Mouse (Mus musculus) myocyte (in vitro differentiated cells): ENCODE results near the gene Unc93b1. TPM values are rescaled to one million over a fixed set of nuclear protein-coding genes. Genes with fewer than 3 reads are reported as not detected.
"Not testable (repeated sequence)": the region's sequence is repeated elsewhere in the genome, so short reads cannot be mapped to it uniquely, and the experiment has no call there.

Experiments used
- H3K27me3 ChIP-seq: one replicate; pipeline ENCODE4 v1.6.1; 2011; ENCODE audit not compliant: control insufficient read depth, insufficient read depth, insufficient read length
- H3K36me3 ChIP-seq: one replicate; pipeline ENCODE4 v1.6.1; 2011; ENCODE audit not compliant: control insufficient read depth, insufficient read depth
- H3K4me2 ChIP-seq: one replicate; pipeline ENCODE4 v1.6.1; 2011; ENCODE audit warnings: low read depth, control low read depth
- H3K4me3 ChIP-seq: one replicate; pipeline ENCODE4 v1.5.1; 2011; ENCODE audit warnings: mild to moderate bottlenecking, control low read depth, moderate library complexity
- H3K79me2 ChIP-seq: one replicate; pipeline ENCODE4 v1.6.1; 2011; ENCODE audit not compliant: control insufficient read depth, insufficient read depth
- H3ac ChIP-seq: one replicate; pipeline ENCODE4 v1.6.1; 2011; ENCODE audit not compliant: control insufficient read depth, insufficient read length
- CEBPB ChIP-seq: IDR thresholded peaks from 2 replicates; pipeline ENCODE4 v1.6.1; 2011; ENCODE audit warnings: mild to moderate bottlenecking, moderate library complexity; ENCODE audit not compliant: poor library complexity, insufficient read depth, severe bottlenecking
- E2F4 ChIP-seq: IDR thresholded peaks from one replicate; pipeline ENCODE4 v1.6.1; 2011; ENCODE audit warnings: mild to moderate bottlenecking, control low read depth, moderate library complexity; ENCODE audit not compliant: insufficient read depth
- MAX ChIP-seq: IDR thresholded peaks from one replicate; pipeline ENCODE4 v1.6.1; 2011; ENCODE audit warnings: low read depth, mild to moderate bottlenecking, control low read depth
- MYOD1 ChIP-seq, 3 experiments: IDR thresholded peaks; one replicate each; pipeline ENCODE4 v1.6.1; 2011; ENCODE audit warnings: control low read depth in 2 of 3, low read depth in 2 of 3, mild to moderate bottlenecking in 2 of 3, moderate library complexity in 1 of 3; ENCODE audit not compliant: insufficient read length in 2 of 3, control insufficient read depth in 1 of 3
- MYOG ChIP-seq, 3 experiments: IDR thresholded peaks; one replicate each; pipeline ENCODE4 v1.6.1; 2011; ENCODE audit warnings: control low read depth in 2 of 3, low read depth in 2 of 3, mild to moderate bottlenecking in 2 of 3; ENCODE audit not compliant: insufficient read length in 2 of 3, control insufficient read depth in 1 of 3, insufficient read depth in 1 of 3
- POLR2A ChIP-seq: IDR thresholded peaks from one replicate; pipeline ENCODE4 v1.6.1; 2011; ENCODE audit warnings: low read depth, mild to moderate bottlenecking, control low read depth, moderate library complexity; ENCODE audit not compliant: insufficient read length
- POLR2AphosphoS2 ChIP-seq: IDR thresholded peaks from one replicate; pipeline ENCODE4 v1.6.1; 2011; ENCODE audit warnings: low read depth, control low read depth; ENCODE audit not compliant: insufficient read length
- REST ChIP-seq: IDR thresholded peaks from one replicate; pipeline ENCODE4 v1.6.1; 2011; ENCODE audit warnings: mild to moderate bottlenecking, control low read depth, moderate library complexity; ENCODE audit not compliant: insufficient read depth, insufficient read length
- SRF ChIP-seq: IDR thresholded peaks from one replicate; pipeline ENCODE4 v1.6.1; 2011; ENCODE audit warnings: low read depth; ENCODE audit not compliant: control insufficient read depth, insufficient read length
- TCF12 ChIP-seq: IDR thresholded peaks from one replicate; pipeline ENCODE4 v1.6.1; 2011; ENCODE audit warnings: mild to moderate bottlenecking, control low read depth; ENCODE audit not compliant: poor library complexity, insufficient read depth, severe bottlenecking
- TCF3 ChIP-seq: IDR thresholded peaks from one replicate; pipeline ENCODE4 v1.6.1; 2011; ENCODE audit warnings: low read depth, control low read depth; ENCODE audit not compliant: insufficient read length
- USF1 ChIP-seq: IDR thresholded peaks from one replicate; pipeline ENCODE4 v1.6.1; 2011; ENCODE audit warnings: low read depth, mild to moderate bottlenecking, control low read depth, moderate library complexity
- polyA plus RNA-seq: library from polyadenylated mRNA; unstranded; fragments of >200 nt; fragmentation: generic; extraction: Trizol; gene quantifications from one replicate; pipeline ENCODE4 v1.2.1, GENCODE M21; 2012; ENCODE audit warnings: missing spikeins

The Unc93b1 gene
- polyA plus RNA-seq, 1 experiment = 4.0 TPM

GRCm38 (mm10) chr19:3960211-3960610 is 25.2 kb downstream of the Unc93b1 start:
- H3ac ChIP-seq = no peak overlapping the region
- H3K4me3 ChIP-seq = no peak overlapping the region
- H3K4me2 ChIP-seq = no peak overlapping the region
- TF ChIP-seq REST (no peak), CEBPB (no peak), MAX (no peak), POLR2A (no peak), POLR2AphosphoS2 (no peak), TCF3 (no peak), E2F4 (no peak), USF1 (no peak), MYOG (IDR thresholded peaks at IDR 0.05; ENCODE audit: control insufficient read depth in 1 of 3, insufficient read depth in 1 of 3, insufficient read length in 2 of 3, low read depth in 2 of 3) (no peak), TCF12 (no peak), MYOD1 (IDR thresholded peaks at IDR 0.05; ENCODE audit: control insufficient read depth in 1 of 3, insufficient read length in 2 of 3, low read depth in 2 of 3) (no peak), SRF (no peak)
- no peaks in the 10 kb centered on the region for H3K36me3 ChIP-seq
- no peaks in the 10 kb centered on the region for H3K79me2 ChIP-seq
- no peaks in the 10 kb centered on the region for H3K27me3 ChIP-seq

- not testable (repeated sequence) for H3ac ChIP-seq, H3K27me3 ChIP-seq, H3K4me3 ChIP-seq, H3K36me3 ChIP-seq, H3K79me2 ChIP-seq, H3K4me2 ChIP-seq
Measured at GRCm38 (mm10) chr19:3961805-3962204, 26.8 kb downstream of the Unc93b1 start.

GRCm38 (mm10) chr19:3962469-3962868 is 27.5 kb downstream of the Unc93b1 start:
- no peak for TF ChIP-seq TCF3
- no peak for TF ChIP-seq TCF12
- TF ChIP-seq CEBPB = no peak
- TF ChIP-seq MYOG (IDR thresholded peaks at IDR 0.05; ENCODE audit: control insufficient read depth in 1 of 3, insufficient read depth in 1 of 3, insufficient read length in 2 of 3, low read depth in 2 of 3) = no peak
- TF ChIP-seq E2F4 = no peak
- TF ChIP-seq MAX = no peak
- no peak for TF ChIP-seq SRF
- TF ChIP-seq POLR2A = no peak
- no peak for TF ChIP-seq MYOD1 (IDR thresholded peaks at IDR 0.05; ENCODE audit: control insufficient read depth in 1 of 3, insufficient read length in 2 of 3, low read depth in 2 of 3)
- TF ChIP-seq POLR2AphosphoS2 = no peak
- H3ac ChIP-seq = no peak overlapping the region
- H3K4me3 ChIP-seq = no peak overlapping the region
- peaks cover 5% of the 10 kb centered on the region for H3K27me3 ChIP-seq
- H3K36me3 ChIP-seq = no peaks in the 10 kb centered on the region
- H3K79me2 ChIP-seq = no peaks in the 10 kb centered on the region
- no peak overlapping the region for H3K4me2 ChIP-seq

- Histone ChIP-seq H3ac (no peak overlapping the region), H3K27me3 (peaks cover 5% of the 10 kb centered on the region), H3K36me3 (no peaks in the 10 kb centered on the region), H3K79me2 (no peaks in the 10 kb centered on the region), H3K4me3 (no peak overlapping the region), H3K4me2 (no peak overlapping the region)
- TF ChIP-seq REST = no peak
- TF ChIP-seq POLR2A = no peak
- TF ChIP-seq USF1 = no peak
- TF ChIP-seq POLR2AphosphoS2 = no peak
- no peak for TF ChIP-seq CEBPB
- TF ChIP-seq MAX = no peak
- TF ChIP-seq TCF3 = no peak
- TF ChIP-seq E2F4 = no peak
- no peak for TF ChIP-seq MYOD1 (IDR thresholded peaks at IDR 0.05; ENCODE audit: control insufficient read depth in 1 of 3, insufficient read length in 2 of 3, low read depth in 2 of 3)
- no peak for TF ChIP-seq MYOG (IDR thresholded peaks at IDR 0.05; ENCODE audit: control insufficient read depth in 1 of 3, insufficient read depth in 1 of 3, insufficient read length in 2 of 3, low read depth in 2 of 3)
- no peak for TF ChIP-seq TCF12
- TF ChIP-seq SRF = no peak
Measured at GRCm38 (mm10) chr19:3964030-3964429, 29.0 kb downstream of the Unc93b1 start.

GRCm38 (mm10) chr19:3966330-3967075 is 31.5 kb downstream of the Unc93b1 start:
- no peak overlapping the region for H3ac ChIP-seq

More at GRCm38 (mm10) chr19:3966330-3967075, 31.5 kb downstream of the Unc93b1 start:
- Histone ChIP-seq H3K27me3 (peaks cover 18% of the 10 kb centered on the region), H3K4me3 (no peak overlapping the region), H3K79me2 (no peaks in the 10 kb centered on the region), H3K4me2 (no peak overlapping the region), H3K36me3 (no peaks in the 10 kb centered on the region)
- no peak for TF ChIP-seq MYOD1 (IDR thresholded peaks at IDR 0.05; ENCODE audit: control insufficient read depth in 1 of 3, insufficient read length in 2 of 3, low read depth in 2 of 3)
- TF ChIP-seq MAX = no peak
- no peak for TF ChIP-seq E2F4
- no peak for TF ChIP-seq REST
- no peak for TF ChIP-seq POLR2A
- no peak for TF ChIP-seq USF1
- no peak for TF ChIP-seq SRF
- no peak for TF ChIP-seq TCF3
- no peak for TF ChIP-seq CEBPB
- no peak for TF ChIP-seq TCF12
- no peak for TF ChIP-seq POLR2AphosphoS2
- TF ChIP-seq MYOG (IDR thresholded peaks at IDR 0.05; ENCODE audit: control insufficient read depth in 1 of 3, insufficient read depth in 1 of 3, insufficient read length in 2 of 3, low read depth in 2 of 3) = no peak
